Mouse (Mus musculus): ENCODE measurements around the gene Prkn.

DNA sequence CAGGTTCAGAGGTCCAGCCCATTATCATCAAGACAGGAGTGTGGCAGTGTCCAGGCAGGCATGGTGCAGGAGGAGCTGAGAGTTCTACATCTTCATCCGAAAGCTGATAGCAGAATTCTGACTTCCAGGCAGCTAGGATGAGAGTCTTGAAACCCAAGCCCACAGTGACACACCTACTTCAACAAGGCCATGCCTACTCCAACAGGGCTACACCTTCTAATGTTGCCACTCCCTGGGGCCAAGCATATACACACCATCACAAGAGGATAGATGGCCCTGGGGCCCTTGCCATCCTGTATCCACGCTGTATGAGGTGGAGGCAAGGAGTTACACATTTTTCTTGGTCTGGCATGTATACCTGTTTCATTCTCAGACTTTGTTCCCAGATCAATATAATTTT lies 1197.4 kb downstream of the Prkn start:
- TF ChIP-seq EP300 (IDR thresholded peaks at IDR 0.05; ENCODE audit: low read depth) = no peak
- no peak for TF ChIP-seq CTCF (IDR thresholded peaks at IDR 0.05; ENCODE audit: low read depth)
